Mouse (Mus musculus) lung, adult 2 months (tissue): ENCODE data around the gene Gfpt2.

Source experiments
- CTCF ChIP-seq: fragments of 200-500 bp; IDR thresholded peaks from 2 replicates; pipeline ENCODE4 v1.5.1; 2011; ENCODE audit warnings: mild to moderate bottlenecking, low read length, control low read depth; ENCODE audit not compliant: insufficient read depth
- POLR2A ChIP-seq: fragments of 200-500 bp; IDR thresholded peaks from 2 replicates; pipeline ENCODE4 v1.6.1; 2011; ENCODE audit warnings: low read depth, mild to moderate bottlenecking, control low read depth, low read length, borderline replicate concordance; ENCODE audit errors: extremely low read depth

GRCm38 (mm10) chr11:49863926-49864325 lies 69.9 kb downstream of the Gfpt2 start:
- no peak for TF ChIP-seq CTCF
- TF ChIP-seq POLR2A = no peak
